Mouse (Mus musculus) lung, postnatal 0 days (tissue): ENCODE measurements around the gene Ankrd12. TPM values are rescaled to one million over a fixed set of nuclear protein-coding genes. Genes with fewer than 3 reads are reported as not detected.

ENCODE experiments used
- ATAC-seq: fragments of 200-750 bp; cut with Nextera tagmentation; 2 replicates; pipeline ENCODE4 v1.8.0; 2017; ENCODE audit warnings: moderate library complexity
- DNase-seq: peaks from one replicate; pipeline ENCODE4 v3.0.0-alpha.2; 2016; ENCODE audit warnings: low spot score
- H3K27ac ChIP-seq: fragments of 300-500 bp; sonication (generic); 2 replicates; pipeline ENCODE4 v1.5.1; 2014; ENCODE audit warnings: antibody characterized with exemption, mild to moderate bottlenecking, low read length, mixed read lengths
- H3K27me3 ChIP-seq: fragments of 300-500 bp; sonication (generic); replicated peaks from 2 replicates; pipeline ENCODE4 v1.6.1; 2014; ENCODE audit warnings: low read length, mixed read lengths; ENCODE audit not compliant: insufficient read depth
- H3K36me3 ChIP-seq: fragments of 300-500 bp; sonication (generic); 2 replicates; pipeline ENCODE4 v1.6.1; 2014; ENCODE audit warnings: low read length, mixed read lengths; ENCODE audit not compliant: insufficient read depth
- H3K4me1 ChIP-seq: fragments of 300-500 bp; sonication (generic); 2 replicates; pipeline ENCODE4 v1.6.1; 2014; ENCODE audit warnings: antibody characterized with exemption, low read depth, low read length, mixed read lengths; ENCODE audit not compliant: insufficient read depth
- H3K4me2 ChIP-seq: fragments of 300-500 bp; sonication (generic); replicated peaks from 2 replicates; pipeline ENCODE4 v1.6.1; 2014; ENCODE audit warnings: low read depth, mild to moderate bottlenecking, low read length, moderate library complexity, mixed read lengths
- H3K4me3 ChIP-seq: fragments of 300-500 bp; sonication (generic); 2 replicates; pipeline ENCODE4 v1.5.1; 2014; ENCODE audit warnings: low read depth, low read length
- H3K9ac ChIP-seq: fragments of 300-500 bp; sonication (generic); replicated peaks from 2 replicates; pipeline ENCODE4 v1.6.1; 2014; ENCODE audit warnings: low read depth, mild to moderate bottlenecking
- H3K9me3 ChIP-seq: fragments of 300-500 bp; sonication (generic); 2 replicates; pipeline ENCODE4 v1.6.1; 2016; ENCODE audit warnings: low read length, mixed read lengths
- CTCF ChIP-seq: IDR thresholded peaks from 2 replicates; pipeline ENCODE4 v1.5.1; 2016; ENCODE audit warnings: antibody characterized with exemption, mild to moderate bottlenecking
- EP300 ChIP-seq: IDR thresholded peaks from 2 replicates; pipeline ENCODE4 v1.6.1; 2016; ENCODE audit warnings: antibody characterized with exemption, mild to moderate bottlenecking, control low read depth
- WGBS: fragments of 180-500 bp; shearing (Covaris S2); extraction: QIAGEN DNeasy Blood & Tissue Kit; methylation state at CpG from one replicate; pipeline ENCODE4 v1.1.7; 2014; 5-methylcytosine and 5-hydroxymethylcytosine counted together
- polyA plus RNA-seq: library from polyadenylated mRNA; unstranded; fragments of >200 nt; fragmentation: Nextera tagmentation; extraction: Ambion mirVana; gene quantifications from 2 replicates; pipeline ENCODE4 v1.2.1, GENCODE M21; 2015

Ankrd12 gene
- polyA plus RNA-seq = 29.4 and 33.4 TPM in 2 replicates

- Histone ChIP-seq H3K4me3 (peak within 1 kb of the TSS; percentile 94), H3K9me3 (no peaks in the 10 kb centered on the region), H3K4me1 (no peaks in the 10 kb centered on the region), H3K27ac (peak within 1 kb of the TSS; percentile 92), H3K9ac (peak within 1 kb of the TSS; percentile 69), H3K36me3 (no peaks in the 10 kb centered on the region; the same call in 1 of the 2 replicates), H3K27me3 (no peaks in the 10 kb centered on the region), H3K4me2 (peak within 1 kb of the TSS; percentile 95)
- TF ChIP-seq EP300 = no peak
- no peak for TF ChIP-seq CTCF
- WGBS = 1% methylated on average over 40 of the region's 53 CpGs
- ATAC-seq (peak; percentile 99), DNase-seq (peak; percentile 97)
Measured at GRCm38 (mm10) chr17:66076934-66077333, at the start of gene Ankrd12. Gene Ankrd12, minus strand, starts transcription at chr17:66077089.

GRCm38 (mm10) chr17:66125211-66125610 lies 48.3 kb upstream of the Ankrd12 start:
- 72% methylated on average over 5 of the region's 5 CpGs for WGBS
- TF ChIP-seq EP300 (no peak), CTCF (peak; percentile 37)

GRCm38 (mm10) chr17:66123816-66124610 lies 47.1 kb upstream of the Ankrd12 start:
- ATAC-seq = peak; percentile 31
- H3K27me3 ChIP-seq = no peaks in the 10 kb centered on the region
- peak; percentile 23 for DNase-seq
- peak overlapping the region; percentile 68; the same call in 1 of the 2 replicates for H3K27ac ChIP-seq
- H3K9me3 ChIP-seq = no peaks in the 10 kb centered on the region
- H3K4me1 ChIP-seq = 0 out of 2 replicates have a peak, but pooled peaks cover 4% of the 10 kb centered on the region
- H3K9ac ChIP-seq = peak overlapping the region; percentile 30; the same call in 1 of the 2 replicates
- H3K4me3 ChIP-seq = peak overlapping the region; percentile 77
- H3K36me3 ChIP-seq = 0 out of 2 replicates have a peak, but pooled peaks cover 3% of the 10 kb centered on the region
- peak overlapping the region; percentile 76 for H3K4me2 ChIP-seq
- TF ChIP-seq EP300 = no peak
- no peak for TF ChIP-seq CTCF
- WGBS = under 1% methylated on average over 20 of the region's 20 CpGs

More at GRCm38 (mm10) chr17:66125211-66125610, 48.3 kb upstream of the Ankrd12 start:
- no peak for DNase-seq
- H3K9ac ChIP-seq = no peak overlapping the region
- H3K27me3 ChIP-seq = no peaks in the 10 kb centered on the region
- no peak overlapping the region for H3K4me3 ChIP-seq
- H3K4me1 ChIP-seq = 0 out of 2 replicates have a peak, but pooled peaks cover 4% of the 10 kb centered on the region
- no peak overlapping the region for H3K27ac ChIP-seq
- H3K9me3 ChIP-seq = no peaks in the 10 kb centered on the region
- H3K4me2 ChIP-seq = no peak overlapping the region
- H3K36me3 ChIP-seq = no peaks in the 10 kb centered on the region
- no peak for ATAC-seq

- no peak for TF ChIP-seq EP300
- TF ChIP-seq CTCF = no peak; the same call in 1 of the 2 replicates
- peaks cover 7% of the 10 kb centered on the region; the same call in 1 of the 2 replicates for H3K36me3 ChIP-seq
- H3K9ac ChIP-seq = peak within 1 kb of the TSS; percentile 30; the same call in 1 of the 2 replicates
- DNase-seq = peak; percentile 93
- no peaks in the 10 kb centered on the region for H3K9me3 ChIP-seq
- H3K4me1 ChIP-seq = 0 out of 2 replicates have a peak, but pooled peaks cover 4% of the 10 kb centered on the region
- 4% methylated on average over 45 of the region's 45 CpGs for WGBS
- ATAC-seq = peak; percentile 94
- H3K4me2 ChIP-seq = peak within 1 kb of the TSS; percentile 76
- H3K4me3 ChIP-seq = peak within 1 kb of the TSS; percentile 77
- no peaks in the 10 kb centered on the region for H3K27me3 ChIP-seq
- H3K27ac ChIP-seq = peak within 1 kb of the TSS; percentile 68
Measured at GRCm38 (mm10) chr17:66123066-66123815, 46.4 kb upstream of the Ankrd12 start, which contains the start of gene Ddx11. Gene Ddx11, plus strand, starts transcription at chr17:66123520.

GRCm38 (mm10) chr17:66120701-66121100 lies 43.8 kb upstream of the Ankrd12 start:
- TF ChIP-seq EP300 (no peak), CTCF (no peak)
- ATAC-seq = no peak
- Histone ChIP-seq H3K9ac (no peak overlapping the region), H3K27me3 (no peaks in the 10 kb centered on the region), H3K4me3 (no peak overlapping the region), H3K4me2 (no peak overlapping the region), H3K27ac (no peak overlapping the region), H3K36me3 (peaks cover 26% of the 10 kb centered on the region), H3K4me1 (0 out of 2 replicates have a peak, but pooled peaks cover 4% of the 10 kb centered on the region), H3K9me3 (no peaks in the 10 kb centered on the region)
- no peak for DNase-seq
- WGBS = 67% methylated on average over 1 of the region's 1 CpGs

- DNase-seq (no peak), ATAC-seq (no peak)
- peaks cover 32% of the 10 kb centered on the region for H3K36me3 ChIP-seq
- no peak overlapping the region for H3K4me2 ChIP-seq
- H3K9ac ChIP-seq = no peak overlapping the region
- no peak overlapping the region for H3K4me3 ChIP-seq
- no peak for TF ChIP-seq CTCF
- no peak for TF ChIP-seq EP300
- no peak overlapping the region for H3K27ac ChIP-seq
- no peaks in the 10 kb centered on the region for H3K9me3 ChIP-seq
- no peaks in the 10 kb centered on the region for H3K27me3 ChIP-seq
- 0 out of 2 replicates have a peak, but pooled peaks cover under 1% of the 10 kb centered on the region for H3K4me1 ChIP-seq
- WGBS = 88% methylated on average over 8 of the region's 8 CpGs
Measured at GRCm38 (mm10) chr17:66118991-66119390, 42.1 kb upstream of the Ankrd12 start.
